Mouse (Mus musculus): ENCODE measurements around the gene Atp5g2. TPM values are rescaled to one million over a fixed set of nuclear protein-coding genes. Genes with fewer than 3 reads are reported as not detected.
A peak's percentile ranks its signal among the peaks of the same experiment; 100 is the strongest.

Atp5g2 gene
- polyA plus RNA-seq, 1 experiment from 2014 or later, result 26.9 TPM

DNA sequence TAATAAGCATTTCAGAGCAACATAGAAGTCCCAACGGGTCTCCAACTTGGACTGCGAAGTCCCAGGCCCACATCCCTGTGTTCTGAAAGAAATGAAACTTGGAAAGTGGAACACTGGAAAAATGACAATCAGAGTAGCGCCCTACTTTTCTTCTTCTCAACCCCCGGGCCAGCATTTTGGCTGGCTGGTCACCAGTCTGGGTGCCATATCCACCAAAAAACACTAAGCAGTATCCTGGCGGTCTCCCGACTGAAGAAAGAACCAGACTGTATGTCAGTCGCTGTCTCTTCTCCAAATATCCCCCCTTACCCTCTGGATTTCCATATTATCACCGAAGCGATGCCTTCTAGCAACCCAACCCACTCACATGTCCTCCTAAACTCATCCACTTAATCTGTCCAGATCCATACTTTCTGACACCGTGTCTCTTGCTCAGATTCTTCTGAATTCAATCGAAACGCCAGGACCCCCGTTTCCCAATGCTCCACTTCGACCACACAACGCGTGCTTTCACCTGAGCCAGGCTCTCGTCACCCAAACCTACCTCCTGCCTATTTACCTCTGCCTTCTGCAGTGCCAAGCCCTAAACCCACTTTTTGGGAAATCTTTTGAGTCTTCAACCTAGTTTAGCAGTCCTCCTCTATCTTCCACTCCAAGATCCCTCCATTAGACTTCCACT lies 47.7 kb downstream of the Atp5g2 start:
- H3K27ac ChIP-seq (replicated peaks), result peak overlapping the region; percentile 95
- no peaks in the 10 kb centered on the region for H3K36me3 ChIP-seq (replicated peaks)
- H3K4me3 ChIP-seq (replicated peaks), result peak overlapping the region; percentile 82
- WGBS (ENCODE audit: insufficient replicate concordance), result 3% methylated on average over 17 of the region's 17 CpGs
- no peaks in the 10 kb centered on the region; the same call in 1 of the 2 replicates for H3K27me3 ChIP-seq
- H3K9ac ChIP-seq, result peak overlapping the region; percentile 82
- H3K9me3 ChIP-seq (replicated peaks), result no peaks in the 10 kb centered on the region
- H3K4me2 ChIP-seq, result peak overlapping the region; percentile 87
- no peak for ATAC-seq (ENCODE audit: insufficient read depth)
- H3K4me1 ChIP-seq (replicated peaks), result peaks cover 32% of the 10 kb centered on the region

DNA sequence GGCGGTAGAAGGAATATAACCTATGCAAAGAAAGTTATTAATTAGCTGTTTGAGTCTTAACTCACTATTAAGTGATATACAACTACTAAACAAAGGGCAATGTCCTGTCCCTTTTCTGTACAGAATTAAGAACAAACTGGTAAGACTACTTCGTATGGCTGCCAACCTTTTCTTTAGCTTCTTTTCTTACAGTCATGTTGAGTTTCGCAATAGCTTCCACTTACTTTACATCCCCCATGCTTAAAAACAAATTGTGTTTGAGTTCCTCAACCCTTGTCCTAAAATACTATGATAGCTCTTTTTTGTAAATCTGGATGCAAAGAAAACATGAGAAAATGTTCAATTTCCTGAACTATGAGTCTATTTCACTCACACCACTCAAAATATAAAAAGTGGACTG lies 49.0 kb downstream of the Atp5g2 start:
- ATAC-seq (ENCODE audit: insufficient read depth), result no peak
- H3K27me3 ChIP-seq, result no peaks in the 10 kb centered on the region
- H3K36me3 ChIP-seq (replicated peaks), result no peaks in the 10 kb centered on the region
- H3K4me3 ChIP-seq (replicated peaks), result peak overlapping the region; percentile 26
- no peak overlapping the region for H3K9ac ChIP-seq
- H3K9me3 ChIP-seq (replicated peaks), result no peaks in the 10 kb centered on the region
- peak overlapping the region; percentile 87 for H3K4me2 ChIP-seq
- H3K4me1 ChIP-seq (replicated peaks), result peaks cover 32% of the 10 kb centered on the region
- 75% methylated on average over 3 of the region's 3 CpGs for WGBS (ENCODE audit: insufficient replicate concordance)
- H3K27ac ChIP-seq (replicated peaks), result no peak overlapping the region

DNA sequence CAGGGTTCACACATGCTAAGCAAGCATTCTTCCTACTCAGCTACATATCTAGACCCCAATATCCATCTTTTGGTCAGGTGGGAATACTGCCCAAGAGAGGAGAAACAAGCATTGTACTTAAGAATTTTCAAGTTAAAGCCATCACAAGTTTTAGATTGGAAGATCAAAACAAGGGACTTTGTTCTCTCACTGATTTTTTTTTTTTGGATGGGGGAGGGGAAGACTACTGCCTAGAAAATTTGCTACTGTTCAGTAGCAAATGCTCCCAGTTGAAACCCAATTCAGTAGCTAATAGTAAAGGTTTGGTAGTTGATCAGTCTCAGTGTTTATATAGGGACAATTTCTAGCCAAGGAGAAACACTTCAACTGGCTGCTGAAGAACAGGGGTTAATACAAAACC lies 49.6 kb downstream of the Atp5g2 start:
- no peak overlapping the region for H3K9ac ChIP-seq
- no peaks in the 10 kb centered on the region for H3K36me3 ChIP-seq (replicated peaks)
- H3K4me2 ChIP-seq, result no peak overlapping the region
- H3K4me1 ChIP-seq (replicated peaks), result peaks cover 32% of the 10 kb centered on the region
- H3K27ac ChIP-seq (replicated peaks), result no peak overlapping the region
- H3K4me3 ChIP-seq (replicated peaks), result no peak overlapping the region
- no peaks in the 10 kb centered on the region for H3K27me3 ChIP-seq
- H3K9me3 ChIP-seq (replicated peaks), result no peaks in the 10 kb centered on the region
- no peak for ATAC-seq (ENCODE audit: insufficient read depth)

DNA sequence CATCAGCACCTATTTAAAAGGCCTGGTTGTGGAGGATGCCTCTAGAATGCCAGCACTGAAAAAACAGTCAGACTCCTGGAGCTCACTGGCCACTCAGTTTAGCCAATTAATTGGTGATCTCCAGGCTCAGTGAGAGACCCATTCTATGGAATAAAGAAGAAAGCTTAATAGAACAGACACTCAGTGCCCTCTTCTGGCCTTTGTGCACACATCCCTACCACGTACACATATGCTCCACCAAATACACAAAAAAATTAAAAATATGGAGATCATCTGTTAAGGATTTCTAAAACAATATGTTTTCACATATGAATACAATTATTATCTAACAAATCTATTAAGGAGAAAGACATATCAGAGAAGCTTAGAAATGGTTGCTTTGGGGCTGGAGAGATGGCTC lies 51.4 kb downstream of the Atp5g2 start:
- Histone ChIP-seq H3K4me1 (replicated peaks) (peaks cover 27% of the 10 kb centered on the region), H3K9me3 (replicated peaks) (no peaks in the 10 kb centered on the region), H3K27ac (replicated peaks) (no peak overlapping the region), H3K27me3 (no peaks in the 10 kb centered on the region), H3K4me2 (no peak overlapping the region), H3K36me3 (replicated peaks) (no peaks in the 10 kb centered on the region), H3K4me3 (replicated peaks) (no peak overlapping the region), H3K9ac (no peak overlapping the region)
- no peak for ATAC-seq (ENCODE audit: insufficient read depth)
- WGBS (ENCODE audit: insufficient replicate concordance), result 79% methylated on average over 1 of the region's 1 CpGs

DNA sequence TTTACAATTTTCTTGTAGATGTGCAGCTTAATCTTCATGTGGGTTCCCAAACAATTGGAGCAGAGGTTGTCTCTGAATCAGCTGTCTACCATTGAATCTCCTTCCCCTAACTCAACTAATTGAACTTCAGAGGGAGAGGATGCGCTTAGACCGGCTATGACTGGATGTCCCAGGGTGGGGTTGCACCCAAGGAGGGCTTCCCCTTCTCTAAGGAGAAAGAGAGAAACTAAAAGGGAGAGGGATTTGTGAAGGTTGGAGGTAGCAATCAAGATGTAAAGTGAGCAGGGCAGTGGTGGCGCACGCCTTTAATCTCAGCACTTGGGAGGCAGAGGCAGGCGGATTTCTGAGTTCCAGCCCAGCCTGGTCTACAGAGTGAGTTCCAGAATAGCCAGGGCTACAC lies 52.7 kb downstream of the Atp5g2 start:
- no peak for ATAC-seq (ENCODE audit: insufficient read depth)
- Histone ChIP-seq H3K36me3 (replicated peaks) (no peaks in the 10 kb centered on the region), H3K27ac (replicated peaks) (no peak overlapping the region), H3K27me3 (no peaks in the 10 kb centered on the region), H3K9ac (no peak overlapping the region), H3K4me3 (replicated peaks) (no peak overlapping the region), H3K4me2 (no peak overlapping the region), H3K4me1 (replicated peaks) (peaks cover 25% of the 10 kb centered on the region), H3K9me3 (replicated peaks) (no peaks in the 10 kb centered on the region)
- WGBS (ENCODE audit: insufficient replicate concordance), result 84% methylated on average over 5 of the region's 5 CpGs

DNA sequence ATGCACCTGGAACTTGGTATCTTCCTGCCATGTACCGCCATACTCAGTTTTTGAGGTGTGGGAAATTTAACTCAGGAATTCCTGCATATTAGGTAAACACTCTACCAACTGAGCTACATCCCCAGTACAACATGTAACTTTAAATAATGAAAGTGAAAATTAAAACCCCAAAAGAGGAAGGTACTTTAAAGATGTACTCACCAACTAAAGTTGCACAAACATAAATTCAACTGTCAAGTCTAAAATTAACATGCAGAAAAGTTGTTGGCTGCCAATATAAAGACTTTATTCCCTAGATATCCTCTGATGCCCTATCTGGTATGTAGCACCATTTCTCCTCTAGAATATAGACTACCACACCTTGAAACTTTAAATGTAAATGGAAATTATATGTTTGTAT lies 54.5 kb downstream of the Atp5g2 start:
- no peak overlapping the region for H3K27ac ChIP-seq (replicated peaks)
- H3K36me3 ChIP-seq (replicated peaks), result no peaks in the 10 kb centered on the region; the same call in 1 of the 2 replicates
- no peaks in the 10 kb centered on the region for H3K9me3 ChIP-seq (replicated peaks)
- no peak overlapping the region for H3K4me3 ChIP-seq (replicated peaks)
- no peaks in the 10 kb centered on the region for H3K27me3 ChIP-seq
- WGBS (ENCODE audit: insufficient replicate concordance), result 91% methylated on average over 1 of the region's 1 CpGs
- no peak for ATAC-seq (ENCODE audit: insufficient read depth)
- H3K4me1 ChIP-seq (replicated peaks), result peaks cover 14% of the 10 kb centered on the region
- no peak overlapping the region for H3K4me2 ChIP-seq
- H3K9ac ChIP-seq, result no peak overlapping the region

DNA sequence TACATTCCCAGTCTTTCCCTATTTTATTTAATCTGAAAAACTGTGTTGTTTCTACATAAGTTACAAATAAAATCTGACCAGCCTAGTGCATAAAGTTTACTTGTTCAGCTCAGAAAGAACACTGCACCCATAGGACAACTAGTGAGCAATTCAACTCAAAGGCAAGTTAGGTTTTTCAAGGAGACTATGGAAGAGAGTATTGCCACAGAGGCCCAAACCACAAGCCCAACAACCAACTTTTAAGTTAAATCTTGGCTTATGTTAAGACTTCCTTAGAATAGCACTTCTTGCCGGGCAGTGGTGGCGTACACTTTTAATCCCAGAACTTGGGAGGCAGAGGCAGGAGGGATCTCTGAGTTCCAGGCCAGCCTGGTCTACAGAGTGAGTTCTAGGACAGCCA lies 56.0 kb downstream of the Atp5g2 start:
- Histone ChIP-seq H3K36me3 (replicated peaks) (no peaks in the 10 kb centered on the region; the same call in 1 of the 2 replicates), H3K4me2 (no peak overlapping the region), H3K4me3 (replicated peaks) (no peak overlapping the region), H3K9ac (no peak overlapping the region), H3K4me1 (replicated peaks) (peaks cover 7% of the 10 kb centered on the region), H3K9me3 (replicated peaks) (no peaks in the 10 kb centered on the region), H3K27ac (replicated peaks) (no peak overlapping the region), H3K27me3 (no peaks in the 10 kb centered on the region)
- 65% methylated on average over 2 of the region's 2 CpGs for WGBS (ENCODE audit: insufficient replicate concordance)
- ATAC-seq (ENCODE audit: insufficient read depth), result no peak

DNA sequence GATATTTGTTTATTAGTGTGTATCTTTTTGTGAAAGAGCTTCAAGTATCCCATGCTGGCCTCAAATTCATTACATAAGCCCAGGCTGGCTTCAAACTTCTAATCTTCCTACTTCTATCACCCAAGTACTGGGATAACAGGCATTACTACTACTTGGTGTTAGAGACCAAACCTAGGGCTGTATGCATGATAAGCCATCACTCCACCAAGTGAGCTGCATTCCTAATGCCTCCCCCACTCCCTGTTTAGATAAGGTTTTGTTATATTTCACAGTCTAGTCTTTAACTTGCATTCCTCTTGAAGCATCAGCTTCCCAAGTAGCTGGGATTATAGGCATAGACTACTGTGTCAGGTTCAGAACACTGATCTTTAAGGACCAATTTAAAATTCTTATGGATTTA lies 57.9 kb downstream of the Atp5g2 start:
- no peak overlapping the region for H3K4me2 ChIP-seq
- H3K36me3 ChIP-seq (replicated peaks), result no peaks in the 10 kb centered on the region; the same call in 1 of the 2 replicates
- no peak overlapping the region for H3K4me3 ChIP-seq (replicated peaks)
- H3K9me3 ChIP-seq (replicated peaks), result no peaks in the 10 kb centered on the region
- no peak overlapping the region for H3K27ac ChIP-seq (replicated peaks)
- H3K9ac ChIP-seq, result no peak overlapping the region
- H3K4me1 ChIP-seq (replicated peaks), result peaks cover 7% of the 10 kb centered on the region
- no peaks in the 10 kb centered on the region for H3K27me3 ChIP-seq
- ATAC-seq (ENCODE audit: insufficient read depth), result no peak

DNA sequence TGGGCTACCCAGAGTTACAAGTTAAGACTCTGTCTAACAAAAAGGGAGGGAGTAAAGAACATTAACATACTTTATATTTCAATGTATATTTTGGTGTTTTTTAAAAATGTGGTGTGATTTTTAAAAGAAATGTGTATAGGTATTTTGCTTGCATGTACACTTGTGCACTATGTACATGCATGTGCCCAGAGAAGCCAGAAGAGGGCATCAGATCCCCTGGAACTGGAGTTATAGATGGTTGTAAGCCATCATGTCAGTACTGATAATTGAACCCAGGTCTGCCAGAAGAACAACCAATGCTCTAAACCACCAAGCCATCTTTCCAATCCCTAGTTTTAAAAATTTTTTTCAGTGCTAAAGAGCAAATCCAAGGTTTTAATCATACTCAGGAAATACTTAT lies 59.2 kb downstream of the Atp5g2 start:
- ATAC-seq (ENCODE audit: insufficient read depth), result no peak
- Histone ChIP-seq H3K27me3 (no peaks in the 10 kb centered on the region), H3K36me3 (replicated peaks) (no peaks in the 10 kb centered on the region; the same call in 1 of the 2 replicates), H3K4me2 (no peak overlapping the region), H3K9ac (no peak overlapping the region), H3K4me1 (replicated peaks) (peaks cover 7% of the 10 kb centered on the region), H3K27ac (replicated peaks) (no peak overlapping the region), H3K4me3 (replicated peaks) (no peak overlapping the region), H3K9me3 (replicated peaks) (no peaks in the 10 kb centered on the region)

MicroRNA genes within 50 kb of the gene (microRNA counts, 519-probe panel; counts per million panel counts)
- 1,697 counts per million, percentile 13 among the panel's probes with 10 or more counts for microRNA mmu-miR-688

Small RNAs within 50 kb of the gene (microRNA-seq; reads per million reads assigned to microRNA genes)
- not detected for gene Mir688

Other genes with a start within 250 kb of the Atp5g2 start
- 0.08 and 0.10 TPM in 2 replicates for gene Amhr2, start 227.0 kb downstream of the Atp5g2 start, polyA plus RNA-seq (2015; fragmentation: Nextera tagmentation; extraction: Ambion mirVana)
- 106 and 115 TPM in 2 replicates for gene Prr13, start 213.3 kb downstream of the Atp5g2 start, polyA plus RNA-seq (2015; fragmentation: Nextera tagmentation; extraction: Ambion mirVana)
- 64.1 and 73.9 TPM in 2 replicates for gene Pcbp2, start 201.8 kb downstream of the Atp5g2 start, polyA plus RNA-seq (2015; fragmentation: Nextera tagmentation; extraction: Ambion mirVana)
- not detected in 2 replicates for gene Gm10337, start 168.6 kb downstream of the Atp5g2 start, polyA plus RNA-seq (2015; fragmentation: Nextera tagmentation; extraction: Ambion mirVana)
- 1.5 TPM in 2 replicates for gene Map3k12, start 155.3 kb downstream of the Atp5g2 start, polyA plus RNA-seq (2015; fragmentation: Nextera tagmentation; extraction: Ambion mirVana)
- gene Tarbp2, start 154.2 kb downstream of the Atp5g2 start, polyA plus RNA-seq (2015; fragmentation: Nextera tagmentation; extraction: Ambion mirVana), result 42.0 and 46.8 TPM in 2 replicates
- gene Npff, start 147.4 kb downstream of the Atp5g2 start, polyA plus RNA-seq (2015; fragmentation: Nextera tagmentation; extraction: Ambion mirVana), result 0.63 and 1.1 TPM in 2 replicates
- gene Gm28047, start 47.3 kb downstream of the Atp5g2 start, polyA plus RNA-seq (2015; fragmentation: Nextera tagmentation; extraction: Ambion mirVana), result not detected in 2 replicates
- 8.8 and 10.5 TPM in 2 replicates for gene Atf7, start 46.9 kb downstream of the Atp5g2 start, polyA plus RNA-seq (2015; fragmentation: Nextera tagmentation; extraction: Ambion mirVana)
- gene Calcoco1, start 49.8 kb upstream of the Atp5g2 start, polyA plus RNA-seq (2015; fragmentation: Nextera tagmentation; extraction: Ambion mirVana), result 12.8 and 14.5 TPM in 2 replicates
- not detected in 2 replicates for gene Hoxc13, start 248.8 kb upstream of the Atp5g2 start, polyA plus RNA-seq (2015; fragmentation: Nextera tagmentation; extraction: Ambion mirVana)